Mouse (Mus musculus) liver (tissue): ENCODE measurements around the gene Vmn2r77.
"Not testable (repeated sequence)": the region's sequence is repeated elsewhere in the genome, so short reads cannot be mapped to it uniquely, and the experiment has no call there.

Source experiments
- DNase-seq: peaks from one replicate; pipeline ENCODE4 v3.0.0-alpha.2; 2020; ENCODE audit warnings: mixed read lengths

Gene Vmn2r77

DNA sequence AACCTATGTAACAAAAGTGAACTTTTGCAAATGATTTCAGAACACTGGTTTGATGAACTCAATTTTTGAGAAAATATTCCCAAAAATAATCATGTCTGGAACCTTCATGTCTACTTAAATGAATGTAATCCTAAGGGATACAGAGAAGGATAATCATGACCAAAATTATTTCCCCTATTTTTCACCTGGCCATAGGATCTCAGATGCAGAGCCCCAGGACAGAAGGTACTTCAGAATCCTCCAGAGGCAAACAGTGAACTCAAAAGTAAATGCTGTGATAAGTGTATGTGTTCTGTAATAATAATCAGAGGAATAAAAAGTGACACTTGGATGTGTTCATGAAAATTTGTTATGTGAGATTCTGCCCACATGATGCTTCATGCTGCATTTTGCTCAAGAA is at the start of gene Vmn2r77:
Gene Vmn2r77, plus strand, starts transcription at position 301 of the 400 bp plus-strand sequence.
- DNase-seq = no peak

GRCm38 (mm10) chr7:86760751-86761150 is 34.1 kb upstream of the Vmn2r77 start:
- DNase-seq = no peak

- DNase-seq = no peak
These were observed 30.2 kb upstream of the Vmn2r77 start for GRCm38 (mm10) chr7:86764628-86765027.

GRCm38 (mm10) chr7:86771621-86772020 is 23.2 kb upstream of the Vmn2r77 start:
- DNase-seq = no peak

GRCm38 (mm10) chr7:86775617-86776325 is 19.1 kb upstream of the Vmn2r77 start, which contains the start of gene Folh1:
Gene Folh1 (minus strand): TSS chr7:86775943.
- no peak for DNase-seq

DNA sequence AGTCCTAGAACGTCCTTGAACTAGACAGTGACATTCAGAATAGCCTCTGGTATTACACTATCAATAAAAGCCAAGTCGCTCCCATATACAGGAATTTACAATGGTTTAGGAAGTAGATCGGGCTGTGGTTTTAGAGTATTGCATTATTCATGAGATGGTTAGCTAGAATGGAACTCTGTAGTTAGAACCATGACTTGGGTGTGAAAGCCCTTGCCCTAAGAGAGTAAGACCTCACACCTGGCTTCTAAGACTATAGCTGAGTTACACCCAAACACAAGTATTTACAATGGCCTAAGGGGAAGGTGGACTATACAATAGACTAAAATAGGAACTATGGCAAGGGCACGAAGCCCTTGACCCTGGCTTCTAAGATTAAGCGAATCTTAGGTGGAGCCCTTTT is 20.4 kb downstream of the Vmn2r77 start:
- not testable (repeated sequence) for DNase-seq

DNA sequence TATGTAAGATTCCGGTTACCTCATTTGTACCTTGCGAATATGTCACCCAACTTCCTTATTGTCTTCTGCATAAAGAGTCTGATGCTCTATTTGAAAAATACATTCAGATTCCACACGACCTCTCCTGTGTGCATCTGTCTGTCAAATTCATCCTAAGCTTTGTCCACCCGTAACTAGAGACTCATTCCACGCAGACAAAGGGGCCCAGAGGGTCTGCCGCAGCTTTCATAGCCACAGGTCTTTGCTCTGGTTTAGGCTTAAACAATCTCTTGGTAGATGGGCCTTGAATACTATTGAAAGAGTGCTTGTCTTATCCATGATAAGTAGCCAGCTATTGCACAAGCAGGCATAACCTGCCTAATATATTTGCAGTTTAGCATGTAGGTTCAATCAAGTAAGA is 20.9 kb downstream of the Vmn2r77 start:
- not testable (repeated sequence) for DNase-seq

DNA sequence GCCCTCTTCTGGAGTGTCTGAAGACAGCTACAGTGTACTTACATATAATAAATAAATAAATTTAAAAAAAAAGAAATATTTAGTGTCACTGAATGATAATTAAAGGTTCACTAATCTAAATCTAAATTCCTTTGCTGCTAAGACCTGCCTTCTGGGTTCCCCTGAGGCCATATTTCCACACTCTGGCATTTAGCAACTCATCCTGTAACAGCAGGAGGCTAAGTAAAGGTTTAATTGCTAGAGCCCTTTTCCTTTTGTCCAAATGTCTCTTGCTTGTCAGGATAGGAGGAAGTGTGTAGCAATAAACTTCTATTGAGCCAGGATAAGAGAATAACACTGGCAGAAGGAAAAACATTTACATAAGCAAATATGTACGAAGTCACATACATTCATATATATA is 21.6 kb downstream of the Vmn2r77 start:
- no peak for DNase-seq
